Mouse (Mus musculus): ENCODE results near the gene Aox1. TPM values are rescaled to one million over a fixed set of nuclear protein-coding genes. Genes with fewer than 3 reads are reported as not detected.
A peak's percentile ranks its signal among the peaks of the same experiment; 100 is the strongest.

Aox1 gene
- total RNA-seq, 2 experiments from 2014 or later, result 2.9 to 4.3 TPM

- DNase-seq (ENCODE audit: low spot score in 2 of 2), result no peak
- intact Hi-C loops (cut with DNase I), result no loop called here
Measured at GRCm38 (mm10) chr1:58101531-58102146, 71.9 kb downstream of the Aox1 start.

- no peak for DNase-seq (ENCODE audit: low spot score in 2 of 2)
- intact Hi-C loops (cut with DNase I), result no loop called here
Measured at GRCm38 (mm10) chr1:58102494-58102893, 72.8 kb downstream of the Aox1 start.

- intact Hi-C loops (cut with DNase I), result no loop called here
Measured at GRCm38 (mm10) chr1:58105685-58106084, 76.0 kb downstream of the Aox1 start.

GRCm38 (mm10) chr1:58107066-58107465 lies 77.3 kb downstream of the Aox1 start:
- intact Hi-C loops (cut with DNase I), result no loop called here
- no peak for DNase-seq (ENCODE audit: low spot score in 2 of 2)

More at GRCm38 (mm10) chr1:58105685-58106084, 76.0 kb downstream of the Aox1 start:
- no peak for DNase-seq (ENCODE audit: low spot score in 2 of 2)

GRCm38 (mm10) chr1:58110241-58110640 lies 80.5 kb downstream of the Aox1 start:
- intact Hi-C loops (cut with DNase I), result no loop called here
- no peak for DNase-seq (ENCODE audit: low spot score in 2 of 2)

GRCm38 (mm10) chr1:58111315-58111714 lies 81.6 kb downstream of the Aox1 start:
- intact Hi-C loops (cut with DNase I), result no loop called here

GRCm38 (mm10) chr1:58112880-58113279 lies 83.1 kb downstream of the Aox1 start, which contains the start of gene Aox3:
Gene Aox3 (plus strand): TSS chr1:58113130.
- peak; percentile 64 to 72 for DNase-seq (ENCODE audit: low spot score in 2 of 2)
- intact Hi-C loops (cut with DNase I), result no loop called here

More at GRCm38 (mm10) chr1:58111315-58111714, 81.6 kb downstream of the Aox1 start:
- DNase-seq (ENCODE audit: low spot score in 2 of 2), result no peak

GRCm38 (mm10) chr1:58113441-58113840 lies 83.7 kb downstream of the Aox1 start:
- DNase-seq (ENCODE audit: low spot score in 2 of 2), result no peak
- intact Hi-C loops (cut with DNase I), result no loop called here

GRCm38 (mm10) chr1:58114021-58114560 lies 84.4 kb downstream of the Aox1 start:
- intact Hi-C loops (cut with DNase I), result no loop called here
- DNase-seq (ENCODE audit: low spot score in 2 of 2), result no peak

GRCm38 (mm10) chr1:58114666-58115375 lies 85.1 kb downstream of the Aox1 start:
- intact Hi-C loops (cut with DNase I), result no loop called here
- no peak for DNase-seq (ENCODE audit: low spot score in 2 of 2)

- DNase-seq (ENCODE audit: low spot score in 2 of 2), result no peak
- intact Hi-C loops (cut with DNase I), result no loop called here
Measured at GRCm38 (mm10) chr1:58118231-58118630, 88.5 kb downstream of the Aox1 start.

GRCm38 (mm10) chr1:58124901-58125300 lies 95.2 kb downstream of the Aox1 start:
- intact Hi-C loops (cut with DNase I), result no loop called here
- peak in 1 of 2 experiments; percentile 13 for DNase-seq (ENCODE audit: low spot score in 2 of 2)

GRCm38 (mm10) chr1:58137891-58138290 lies 108.2 kb downstream of the Aox1 start:
- DNase-seq (ENCODE audit: low spot score in 2 of 2), result no peak
- intact Hi-C loops (cut with DNase I), result no loop called here

- intact Hi-C loops (cut with DNase I), result no loop called here
- DNase-seq (ENCODE audit: low spot score in 2 of 2), result no peak
Measured at GRCm38 (mm10) chr1:58138986-58139385, 109.3 kb downstream of the Aox1 start.

- DNase-seq (ENCODE audit: low spot score in 2 of 2), result no peak
- intact Hi-C loops (cut with DNase I), result loop anchor here (5.0 kb wide), 1 partner anchor 168 kb away; no protein-coding TSS in a partner anchor
Measured at GRCm38 (mm10) chr1:58140607-58141006, 110.9 kb downstream of the Aox1 start.

GRCm38 (mm10) chr1:58144384-58145069 lies 114.8 kb downstream of the Aox1 start:
- DNase-seq (ENCODE audit: low spot score in 2 of 2), result peak in 1 of 2 experiments; percentile 51
- intact Hi-C loops (cut with DNase I), result loop anchor here (5.0 kb wide), 2 partner anchors 172 to 722 kb away; no protein-coding TSS in a partner anchor

GRCm38 (mm10) chr1:58146026-58146425 lies 116.3 kb downstream of the Aox1 start:
- DNase-seq (ENCODE audit: low spot score in 2 of 2), result no peak
- intact Hi-C loops (cut with DNase I), result loop anchor here (5.0 kb wide), 1 partner anchor 724 kb away; no protein-coding TSS in a partner anchor

GRCm38 (mm10) chr1:58147776-58148175 lies 118.0 kb downstream of the Aox1 start:
- no peak for DNase-seq (ENCODE audit: low spot score in 2 of 2)
- intact Hi-C loops (cut with DNase I), result loop anchor here (5.0 kb wide), 1 partner anchor 725 kb away; no protein-coding TSS in a partner anchor

GRCm38 (mm10) chr1:58152247-58152646 lies 122.5 kb downstream of the Aox1 start:
- intact Hi-C loops (cut with DNase I), result no loop called here
- no peak for DNase-seq (ENCODE audit: low spot score in 2 of 2)

All from left cerebral cortex, postnatal 36 days (tissue).